Mouse (Mus musculus) activated CD4-positive, CD25-positive, alpha-beta regulatory T cell, adult 4 months (primary cell): ENCODE measurements around the gene Prdm12. TPM values are rescaled to one million over a fixed set of nuclear protein-coding genes. Genes with fewer than 3 reads are reported as not detected.

Experiments used
- polyA plus RNA-seq, 2 experiments: library from polyadenylated mRNA; unstranded; fragments of 100-300 nt; shearing (Covaris generic); gene quantifications; one replicate each; pipeline ENCODE4 v1.2.1; 2017

Gene Prdm12
- polyA plus RNA-seq, 2 experiments from 2014 or later = not detected

Other genes starting within 250 kb of the Prdm12 start
- gene Ass1, start 169.8 kb upstream of the Prdm12 start, polyA plus RNA-seq = 100 to 1,000 TPM; 445 to 470 TPM
- gene Fubp3, start 67.4 kb upstream of the Prdm12 start, polyA plus RNA-seq = 10 to 100 TPM; 41.9 to 43.5 TPM
- 10 to 100 TPM; 36.2 to 47.9 TPM for gene Exosc2, start 30.7 kb downstream of the Prdm12 start, polyA plus RNA-seq
- gene Abl1, start 48.3 kb downstream of the Prdm12 start, polyA plus RNA-seq = 1 to 10 TPM; 7.4 to 8.1 TPM
- gene Qrfp, start 170.5 kb downstream of the Prdm12 start, polyA plus RNA-seq = under 1 TPM; 0.47 to 0.48 TPM
- gene Fibcd1, start 206.0 kb downstream of the Prdm12 start, polyA plus RNA-seq = not detected
- not detected for gene Lamc3, start 247.3 kb downstream of the Prdm12 start, polyA plus RNA-seq